Mouse (Mus musculus): ENCODE measurements around the gene C1rb. TPM values are rescaled to one million over a fixed set of nuclear protein-coding genes. Genes with fewer than 3 reads are reported as not detected.
"Not testable (repeated sequence)": the region's sequence is repeated elsewhere in the genome, so short reads cannot be mapped to it uniquely, and the experiment has no call there.

Gene C1rb
- polyA plus RNA-seq (2016; fragmentation: Nextera tagmentation; extraction: Ambion mirVana) = not detected in 2 replicates

DNA sequence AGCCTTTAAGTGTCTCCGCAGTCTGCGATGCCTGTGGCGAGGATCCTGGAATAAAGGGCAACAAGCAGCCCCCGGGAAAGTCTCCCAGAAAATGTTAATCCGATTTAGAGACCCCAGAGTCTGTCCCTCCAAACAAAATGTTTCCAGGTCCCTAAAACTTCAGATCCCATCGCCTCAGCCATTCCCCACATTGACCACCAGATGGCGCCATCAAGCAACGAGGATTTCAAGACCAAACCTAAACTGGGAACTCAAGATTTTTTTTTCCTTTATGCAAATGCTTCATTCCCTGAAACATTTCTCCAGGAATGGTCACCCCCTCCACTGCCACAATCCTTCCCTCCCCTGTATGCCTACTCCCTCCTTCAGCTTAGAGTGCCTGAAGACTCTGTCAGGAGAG, at the start of gene C1rb:
Gene C1rb (plus strand): TSS at position 269 of the 400 bp plus-strand sequence.
- Histone ChIP-seq H3K27me3 (no peaks in the 10 kb centered on the region), H3K9ac (replicated peaks) (no peak within 1 kb of the TSS), H3K4me2 (peak within 1 kb of the TSS; percentile 36), H3K4me1 (replicated peaks) (no peaks in the 10 kb centered on the region), H3K4me3 (replicated peaks) (no peak within 1 kb of the TSS), H3K27ac (no peak within 1 kb of the TSS), H3K36me3 (no peaks in the 10 kb centered on the region), H3K9me3 (no peaks in the 10 kb centered on the region)
- WGBS = 3% methylated on average over 8 of the region's 8 CpGs
- ATAC-seq (ENCODE audit: insufficient number of reproducible peaks, insufficient read depth, low FRiP score, low TSS enrichment, low read depth) = no peak

DNA sequence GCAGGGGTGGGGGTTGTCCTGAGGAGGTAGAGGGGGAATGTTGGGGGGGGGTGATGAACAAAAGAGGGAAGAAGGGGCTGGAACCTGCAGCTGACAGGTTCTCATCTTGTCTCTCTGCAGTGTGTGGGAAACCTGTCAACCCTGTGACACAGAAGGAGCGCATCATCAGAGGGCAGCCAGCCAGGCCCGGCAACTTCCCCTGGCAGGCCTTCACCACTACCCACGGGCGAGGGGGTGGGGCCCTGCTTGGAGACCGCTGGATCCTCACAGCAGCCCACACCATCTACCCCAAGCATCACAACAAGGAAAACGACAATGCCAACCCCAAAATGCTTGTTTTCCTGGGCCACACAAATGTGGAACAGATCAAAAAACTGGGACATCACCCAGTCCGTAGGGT, 48.0 kb upstream of the C1rb start:
- H3K27ac ChIP-seq; ATAC-seq (ENCODE audit: insufficient number of reproducible peaks, insufficient read depth, low FRiP score, low TSS enrichment, low read depth); H3K9me3 ChIP-seq; H3K9ac ChIP-seq (replicated peaks); H3K4me1 ChIP-seq (replicated peaks); H3K27me3 ChIP-seq; H3K4me2 ChIP-seq; H3K4me3 ChIP-seq (replicated peaks); H3K36me3 ChIP-seq: not testable (repeated sequence)
- 83% methylated on average over 7 of the region's 7 CpGs for WGBS

DNA sequence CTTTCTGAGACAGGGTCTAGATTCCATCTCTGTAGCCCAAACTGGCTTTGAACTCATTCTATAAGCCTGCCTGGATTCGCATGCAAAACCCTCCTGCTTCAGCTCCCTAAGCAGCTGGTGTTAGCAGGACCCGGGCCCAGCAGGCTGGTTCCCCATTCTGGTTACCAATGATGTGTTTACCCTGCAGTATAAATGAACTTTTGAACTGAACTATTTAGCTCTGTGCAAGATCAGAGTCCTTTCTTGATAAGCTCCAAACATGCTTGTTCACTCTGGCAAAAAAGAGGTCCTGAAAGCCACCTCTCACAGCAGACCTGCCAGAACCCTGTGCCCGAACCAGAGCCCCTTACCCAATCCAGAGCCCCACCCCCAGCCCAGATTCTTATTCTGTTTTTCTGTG, 42.2 kb upstream of the C1rb start:
- no peak overlapping the region for H3K4me2 ChIP-seq
- H3K9me3 ChIP-seq = no peaks in the 10 kb centered on the region
- H3K9ac ChIP-seq (replicated peaks) = no peak overlapping the region
- H3K4me1 ChIP-seq (replicated peaks) = no peaks in the 10 kb centered on the region
- H3K36me3 ChIP-seq = no peaks in the 10 kb centered on the region
- no peak for ATAC-seq (ENCODE audit: insufficient number of reproducible peaks, insufficient read depth, low FRiP score, low TSS enrichment, low read depth)
- no peak overlapping the region for H3K4me3 ChIP-seq (replicated peaks)
- no peaks in the 10 kb centered on the region for H3K27me3 ChIP-seq
- H3K27ac ChIP-seq = no peak overlapping the region
- 77% methylated on average over 3 of the region's 3 CpGs for WGBS

DNA sequence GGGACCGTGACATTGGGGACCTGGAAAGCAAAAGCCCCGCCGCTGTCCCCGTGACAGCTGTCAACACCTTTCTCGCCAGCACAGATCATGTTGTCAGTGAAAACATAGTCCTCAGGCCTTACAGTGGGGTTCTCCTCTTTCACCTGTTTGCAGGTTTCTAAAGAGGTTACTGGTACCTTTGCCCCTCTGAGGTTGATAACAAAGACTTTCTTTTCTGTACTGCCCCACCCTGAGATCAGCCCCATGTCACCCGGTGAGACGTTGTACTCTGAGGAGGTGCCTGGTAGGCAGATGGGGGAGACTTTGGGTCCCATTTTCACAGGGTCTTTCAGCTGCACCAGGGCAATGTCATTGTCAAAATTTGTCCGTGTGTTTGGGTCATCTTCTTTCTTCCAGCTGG, 39.0 kb upstream of the C1rb start:
- Histone ChIP-seq H3K27me3 (no peaks in the 10 kb centered on the region), H3K36me3 (no peaks in the 10 kb centered on the region), H3K9ac (replicated peaks) (no peak overlapping the region), H3K4me3 (replicated peaks) (no peak overlapping the region), H3K4me1 (replicated peaks) (no peaks in the 10 kb centered on the region), H3K4me2 (no peak overlapping the region), H3K9me3 (no peaks in the 10 kb centered on the region), H3K27ac (no peak overlapping the region)
- 89% methylated on average over 8 of the region's 8 CpGs for WGBS
- no peak for ATAC-seq (ENCODE audit: insufficient number of reproducible peaks, insufficient read depth, low FRiP score, low TSS enrichment, low read depth)

DNA sequence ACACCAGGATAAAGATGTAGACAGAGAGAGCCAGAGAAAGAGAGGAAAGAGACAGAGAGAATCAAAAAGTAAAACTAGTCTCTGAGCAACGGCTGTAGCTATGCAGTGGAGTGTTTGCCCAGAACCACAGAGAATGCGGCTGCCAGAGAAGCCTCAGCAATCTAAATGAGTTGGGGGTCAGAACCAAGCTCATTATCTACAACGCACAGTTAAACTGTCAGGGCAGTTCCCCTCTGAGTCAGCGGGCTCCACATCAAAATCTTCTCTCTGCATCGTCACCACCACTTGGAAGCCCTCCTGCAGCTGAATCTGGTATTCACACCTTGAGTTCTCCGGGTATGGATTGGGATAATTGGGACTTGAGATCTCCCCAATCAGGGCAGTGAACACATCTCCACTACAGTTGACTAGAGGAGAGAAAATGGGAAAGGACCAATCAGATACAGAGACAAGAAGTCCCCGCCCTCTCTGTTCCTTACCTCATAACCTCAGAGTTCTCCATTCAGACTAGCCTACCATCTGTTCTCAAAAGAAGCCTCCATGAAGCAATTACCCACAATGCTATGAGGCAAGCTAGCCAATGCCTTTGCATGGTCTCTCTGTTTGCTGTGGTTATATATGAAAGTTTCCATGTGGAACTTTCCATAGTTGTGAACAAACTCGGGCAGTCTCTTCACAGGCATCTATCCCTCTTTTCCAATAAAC, 33.8 kb upstream of the C1rb start:
- not testable (repeated sequence) for ATAC-seq (ENCODE audit: insufficient number of reproducible peaks, insufficient read depth, low FRiP score, low TSS enrichment, low read depth); H3K4me1 ChIP-seq (replicated peaks)

DNA sequence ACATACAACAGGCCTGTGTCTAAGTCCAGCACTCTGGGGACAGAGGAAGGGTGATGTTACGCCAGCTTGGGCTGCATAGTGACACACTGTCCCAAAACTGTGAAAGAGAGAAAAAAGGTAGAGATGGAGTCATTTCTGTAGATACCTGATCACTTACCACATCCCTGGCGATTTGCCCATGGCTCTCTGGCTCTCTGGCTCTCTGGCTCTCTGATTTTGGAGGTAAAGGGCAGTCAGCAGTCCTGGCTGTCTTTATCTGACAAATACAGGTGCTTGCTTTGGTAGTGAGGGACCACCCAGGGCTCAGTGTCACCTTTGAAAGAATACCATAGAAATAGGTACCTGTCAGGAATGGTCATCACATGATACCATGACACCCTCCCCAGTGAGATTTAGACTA, 28.9 kb upstream of the C1rb start:
- H3K9ac ChIP-seq (replicated peaks); H3K4me2 ChIP-seq; H3K4me3 ChIP-seq (replicated peaks); H3K27me3 ChIP-seq; H3K36me3 ChIP-seq; ATAC-seq (ENCODE audit: insufficient number of reproducible peaks, insufficient read depth, low FRiP score, low TSS enrichment, low read depth); H3K4me1 ChIP-seq (replicated peaks); H3K27ac ChIP-seq; H3K9me3 ChIP-seq: not testable (repeated sequence)
- 80% methylated on average over 2 of the region's 2 CpGs for WGBS

More for the DNA sequence above, 33.8 kb upstream of the C1rb start:
- not testable (repeated sequence) for H3K4me2 ChIP-seq; H3K9me3 ChIP-seq; H3K9ac ChIP-seq (replicated peaks); H3K36me3 ChIP-seq; H3K27me3 ChIP-seq; H3K4me3 ChIP-seq (replicated peaks); H3K27ac ChIP-seq
- 84% methylated on average over 8 of the region's 8 CpGs for WGBS

DNA sequence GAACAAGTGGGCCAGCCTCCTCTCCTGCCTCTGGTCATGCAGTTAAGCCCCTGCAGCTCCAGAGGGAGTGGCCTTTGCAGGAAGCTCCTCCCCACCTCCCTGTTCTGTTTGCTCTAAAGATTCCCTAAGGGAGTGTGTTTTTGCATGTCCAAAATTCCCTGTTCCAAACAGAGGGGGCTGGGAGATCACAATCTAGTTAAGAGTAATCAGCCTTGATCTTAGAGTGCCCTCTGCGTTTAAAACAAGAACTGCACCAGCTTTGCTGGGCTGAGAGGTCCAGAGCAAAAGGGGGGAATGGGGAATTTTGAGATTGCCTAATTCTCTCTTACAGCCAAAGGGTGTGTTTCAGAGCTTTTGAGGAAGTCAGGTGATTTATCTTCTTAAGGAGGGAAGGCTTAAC, 27.8 kb upstream of the C1rb start, which contains the start of gene C1s1:
Gene C1s1 (minus strand): TSS at position 76 of the 400 bp plus-strand sequence.
- H3K9ac ChIP-seq (replicated peaks); H3K4me2 ChIP-seq; H3K27me3 ChIP-seq; H3K36me3 ChIP-seq; H3K27ac ChIP-seq; H3K4me3 ChIP-seq (replicated peaks); ATAC-seq (ENCODE audit: insufficient number of reproducible peaks, insufficient read depth, low FRiP score, low TSS enrichment, low read depth); H3K9me3 ChIP-seq; H3K4me1 ChIP-seq (replicated peaks): not testable (repeated sequence)
- 0% methylated on average over 1 of the region's 1 CpGs for WGBS

DNA sequence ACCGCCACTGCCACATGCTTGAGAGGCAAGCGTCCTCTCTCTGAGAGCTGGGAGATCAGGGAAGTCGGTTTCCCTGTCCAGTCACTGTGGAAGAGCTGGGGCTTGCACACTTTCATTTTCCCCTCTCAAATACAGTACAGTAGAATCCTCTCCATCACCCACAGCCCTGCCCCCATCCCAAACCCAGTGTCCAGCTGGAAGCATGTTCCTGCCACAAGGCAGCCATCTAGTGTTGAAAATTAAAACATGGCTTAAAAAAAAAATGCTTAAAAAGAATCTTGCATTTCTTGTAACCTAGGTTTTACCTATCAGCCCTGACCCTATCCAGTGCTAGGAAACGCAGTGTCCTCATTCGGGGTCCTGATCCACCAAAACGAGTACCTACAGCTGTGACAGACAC, 25.6 kb upstream of the C1rb start:
- Histone ChIP-seq H3K4me2 (no peak overlapping the region), H3K4me1 (replicated peaks) (no peaks in the 10 kb centered on the region), H3K36me3 (no peaks in the 10 kb centered on the region), H3K27ac (no peak overlapping the region), H3K9ac (replicated peaks) (no peak overlapping the region), H3K27me3 (no peaks in the 10 kb centered on the region), H3K9me3 (no peaks in the 10 kb centered on the region), H3K4me3 (replicated peaks) (no peak overlapping the region)
- WGBS = 85% methylated on average over 6 of the region's 6 CpGs
- no peak for ATAC-seq (ENCODE audit: insufficient number of reproducible peaks, insufficient read depth, low FRiP score, low TSS enrichment, low read depth)

DNA sequence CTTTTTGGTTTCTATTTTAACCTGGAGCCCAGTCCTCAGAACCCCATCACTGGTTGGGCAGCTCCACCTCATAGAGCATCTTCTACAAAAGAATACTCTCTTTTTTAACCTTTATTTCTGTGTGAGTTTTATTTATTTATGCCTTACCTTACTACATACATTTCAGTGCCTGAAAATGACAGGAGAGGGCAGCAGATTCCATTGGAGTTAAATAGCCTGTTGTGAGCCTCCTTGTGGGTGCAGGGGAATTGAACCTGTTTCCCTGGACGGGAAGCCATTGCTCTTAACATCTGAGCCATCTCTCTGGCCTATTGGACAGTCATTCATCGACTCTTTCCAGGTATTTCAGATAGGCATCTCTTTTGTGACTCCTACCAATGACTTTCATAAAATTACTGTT, 24.7 kb upstream of the C1rb start:
- Histone ChIP-seq H3K4me3 (replicated peaks) (no peak overlapping the region), H3K4me2 (no peak overlapping the region), H3K9me3 (peaks cover 8% of the 10 kb centered on the region; the same call in 1 of the 2 replicates), H3K36me3 (no peaks in the 10 kb centered on the region), H3K27ac (no peak overlapping the region), H3K4me1 (replicated peaks) (no peaks in the 10 kb centered on the region), H3K27me3 (no peaks in the 10 kb centered on the region), H3K9ac (replicated peaks) (no peak overlapping the region)
- ATAC-seq (ENCODE audit: insufficient number of reproducible peaks, insufficient read depth, low FRiP score, low TSS enrichment, low read depth) = no peak
- 83% methylated on average over 2 of the region's 2 CpGs for WGBS

DNA sequence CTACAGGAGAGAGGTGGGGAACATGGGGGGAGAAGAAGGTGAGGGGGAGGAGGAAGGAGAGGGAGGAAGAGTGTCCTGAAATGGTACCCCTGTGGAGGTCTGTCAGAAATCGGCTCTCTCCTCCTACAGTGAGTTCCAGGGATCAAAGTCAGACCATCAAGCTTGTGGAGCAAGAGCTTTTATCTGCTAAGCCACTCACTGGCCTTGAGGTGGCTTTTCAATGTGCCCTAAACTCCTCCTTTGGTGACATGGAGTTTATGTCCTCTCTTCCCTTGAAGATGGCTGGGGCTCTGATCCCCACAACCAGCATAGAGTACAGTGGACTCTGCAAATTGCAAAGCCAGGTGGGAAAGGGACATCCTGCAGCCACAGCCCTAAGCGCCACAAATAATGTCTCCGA, 22.1 kb upstream of the C1rb start:
- WGBS = 97% methylated on average over 3 of the region's 3 CpGs
- not testable (repeated sequence) for H3K9ac ChIP-seq (replicated peaks); H3K27me3 ChIP-seq; H3K27ac ChIP-seq; H3K4me2 ChIP-seq; H3K4me1 ChIP-seq (replicated peaks); H3K4me3 ChIP-seq (replicated peaks); H3K36me3 ChIP-seq; ATAC-seq (ENCODE audit: insufficient number of reproducible peaks, insufficient read depth, low FRiP score, low TSS enrichment, low read depth)
- H3K9me3 ChIP-seq = peaks cover 17% of the 10 kb centered on the region; the same call in 1 of the 2 replicates

DNA sequence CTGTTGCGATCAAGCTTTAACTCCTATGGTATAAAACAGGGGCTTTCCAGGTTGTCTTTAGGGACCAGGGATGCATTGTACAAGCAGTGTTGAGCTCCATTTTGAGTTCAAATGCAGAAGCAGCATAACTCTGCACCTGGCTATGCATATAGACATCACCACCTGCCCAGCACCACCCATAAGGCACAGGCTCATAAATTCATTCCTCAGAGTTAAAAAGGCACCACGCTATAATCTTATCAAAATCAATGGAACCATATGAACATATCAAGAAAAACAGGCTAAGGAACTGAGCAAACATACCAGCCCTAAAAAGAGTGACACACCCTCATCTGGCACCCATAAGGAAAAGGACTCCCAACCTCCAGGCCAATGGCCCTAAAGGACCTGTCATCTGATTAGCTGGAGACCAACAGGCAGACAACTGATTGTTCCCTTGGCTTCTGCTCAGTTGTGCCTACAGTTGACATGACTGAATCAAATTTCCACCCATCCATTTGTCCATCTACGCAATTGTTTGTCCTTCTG, 21.0 kb upstream of the C1rb start:
- no peak overlapping the region for H3K27ac ChIP-seq
- H3K4me1 ChIP-seq (replicated peaks) = no peaks in the 10 kb centered on the region
- H3K4me3 ChIP-seq (replicated peaks) = no peak overlapping the region
- no peaks in the 10 kb centered on the region for H3K27me3 ChIP-seq
- ATAC-seq (ENCODE audit: insufficient number of reproducible peaks, insufficient read depth, low FRiP score, low TSS enrichment, low read depth) = no peak
- WGBS = 89% methylated on average over 3 of the region's 3 CpGs
- H3K9ac ChIP-seq (replicated peaks) = no peak overlapping the region
- no peak overlapping the region for H3K4me2 ChIP-seq
- peaks cover 18% of the 10 kb centered on the region; the same call in 1 of the 2 replicates for H3K9me3 ChIP-seq
- H3K36me3 ChIP-seq = no peaks in the 10 kb centered on the region

DNA sequence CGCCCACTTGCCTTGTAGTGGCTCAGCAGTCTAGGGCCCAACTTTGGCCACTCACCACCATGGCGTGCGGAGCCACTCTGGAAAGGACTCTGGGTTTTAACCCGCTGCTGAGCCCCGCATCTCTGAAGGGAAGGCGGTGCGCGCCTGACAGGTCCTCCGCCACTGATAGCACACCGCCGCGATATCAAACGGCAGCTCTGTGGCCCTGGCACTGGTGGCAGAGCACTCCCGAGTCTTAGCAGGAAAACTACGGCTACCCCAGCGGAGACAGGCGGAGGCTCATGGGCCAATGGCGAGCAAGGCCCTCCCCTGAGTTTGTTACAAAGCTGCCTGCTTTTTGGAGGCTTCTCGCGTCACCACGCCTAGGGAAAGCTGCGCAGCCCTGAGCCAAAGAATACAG, 17.3 kb upstream of the C1rb start:
- H3K27me3 ChIP-seq = no peaks in the 10 kb centered on the region
- H3K9ac ChIP-seq (replicated peaks) = no peak overlapping the region
- no peak overlapping the region for H3K4me3 ChIP-seq (replicated peaks)
- no peaks in the 10 kb centered on the region for H3K4me1 ChIP-seq (replicated peaks)
- H3K27ac ChIP-seq = peak overlapping the region; percentile 69
- H3K4me2 ChIP-seq = no peak overlapping the region
- ATAC-seq (ENCODE audit: insufficient number of reproducible peaks, insufficient read depth, low FRiP score, low TSS enrichment, low read depth) = no peak
- WGBS = 71% methylated on average over 22 of the region's 22 CpGs
- peaks cover 18% of the 10 kb centered on the region; the same call in 1 of the 2 replicates for H3K9me3 ChIP-seq
- H3K36me3 ChIP-seq = no peaks in the 10 kb centered on the region

Data from limb, embryonic 12.5 days (tissue).